Mouse (Mus musculus) activated CD4-positive, CD25-positive, alpha-beta regulatory T cell, adult 4 months (primary cell): ENCODE results near the gene Lamtor3. TPM values are rescaled to one million over a fixed set of nuclear protein-coding genes. Genes with fewer than 3 reads are reported as not detected.
"Not testable (repeated sequence)": the region's sequence is repeated elsewhere in the genome, so short reads cannot be mapped to it uniquely, and the experiment has no call there.

Source experiments
- ATAC-seq: one replicate; pipeline ENCODE4 v1.8.0; 2017
- polyA plus RNA-seq, 2 experiments: library from polyadenylated mRNA; unstranded; fragments of 100-300 nt; shearing (Covaris generic); gene quantifications; one replicate each; pipeline ENCODE4 v1.2.1; 2017

The Lamtor3 gene
- polyA plus RNA-seq, 2 experiments from 2014 or later = 69.7 to 81.8 TPM

- ATAC-seq = no peak
These were observed 17.5 kb downstream of the Lamtor3 start for GRCm38 (mm10) chr3:137935570-137936525.

- ATAC-seq = no peak
These were observed 18.2 kb downstream of the Lamtor3 start for GRCm38 (mm10) chr3:137936541-137936940.

- ATAC-seq = no peak
These were observed 20.3 kb downstream of the Lamtor3 start for GRCm38 (mm10) chr3:137938608-137939007.

- no peak for ATAC-seq
These were observed 22.5 kb downstream of the Lamtor3 start for GRCm38 (mm10) chr3:137940757-137941156.

DNA sequence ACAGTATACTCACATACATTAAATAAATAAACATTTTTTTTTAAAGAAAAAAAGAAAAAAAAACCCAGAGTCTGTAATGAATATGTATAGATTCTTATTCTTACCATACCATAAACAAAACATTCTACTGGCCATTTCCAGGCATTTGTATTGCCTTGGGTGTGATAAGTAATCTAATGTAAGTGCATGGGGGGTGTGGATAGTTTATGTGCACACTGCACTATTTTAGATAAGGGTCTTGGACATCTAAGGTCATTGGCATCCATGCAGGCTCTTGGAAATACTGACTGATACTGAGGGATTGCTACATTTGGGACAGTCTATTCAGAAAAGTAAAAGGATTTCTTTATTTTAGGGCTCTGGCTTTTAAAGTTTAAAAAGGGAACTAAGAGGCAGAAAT is 23.2 kb downstream of the Lamtor3 start:
- ATAC-seq = no peak

GRCm38 (mm10) chr3:137942098-137942622 is 23.9 kb downstream of the Lamtor3 start:
- ATAC-seq = no peak

DNA sequence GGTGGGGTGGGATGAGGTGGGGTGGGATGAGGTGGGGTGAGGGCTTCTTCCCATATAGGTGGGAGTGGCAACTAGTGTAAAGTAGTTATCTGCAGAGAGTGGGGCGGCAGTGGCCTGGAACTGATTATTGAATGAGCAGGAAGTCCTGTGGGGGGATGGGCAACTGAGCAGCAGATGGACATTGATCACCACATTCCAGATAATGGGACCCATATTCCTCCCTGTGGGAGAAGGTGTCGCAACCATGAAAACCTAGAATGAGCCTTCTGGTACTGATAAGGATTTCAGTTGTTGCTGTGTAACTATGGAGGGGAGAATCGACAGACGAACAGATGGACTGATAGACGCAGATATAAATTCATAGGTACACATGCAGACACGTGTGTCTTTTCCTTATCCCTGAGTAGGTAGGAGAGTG is 25.4 kb downstream of the Lamtor3 start:
- ATAC-seq = no peak

DNA sequence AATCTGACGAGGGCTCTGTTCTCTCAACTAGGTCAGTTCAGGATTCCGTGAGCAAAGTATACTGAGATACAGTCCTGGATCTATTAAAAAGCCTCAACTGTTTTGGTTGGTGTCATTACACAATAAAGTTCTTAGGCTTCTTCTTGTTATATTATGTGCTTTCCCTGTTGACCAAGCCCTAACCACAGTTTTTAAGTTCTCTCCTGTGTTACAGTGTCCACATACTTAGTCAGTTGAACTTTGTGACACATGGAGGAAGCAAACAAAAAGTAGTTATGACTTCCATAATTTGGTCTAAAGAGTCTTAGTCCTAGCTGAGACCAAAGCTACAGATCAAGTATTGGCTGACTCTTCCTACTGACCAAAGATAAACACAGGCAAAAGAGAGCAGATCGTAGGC is 28.5 kb downstream of the Lamtor3 start:
- ATAC-seq = no peak

DNA sequence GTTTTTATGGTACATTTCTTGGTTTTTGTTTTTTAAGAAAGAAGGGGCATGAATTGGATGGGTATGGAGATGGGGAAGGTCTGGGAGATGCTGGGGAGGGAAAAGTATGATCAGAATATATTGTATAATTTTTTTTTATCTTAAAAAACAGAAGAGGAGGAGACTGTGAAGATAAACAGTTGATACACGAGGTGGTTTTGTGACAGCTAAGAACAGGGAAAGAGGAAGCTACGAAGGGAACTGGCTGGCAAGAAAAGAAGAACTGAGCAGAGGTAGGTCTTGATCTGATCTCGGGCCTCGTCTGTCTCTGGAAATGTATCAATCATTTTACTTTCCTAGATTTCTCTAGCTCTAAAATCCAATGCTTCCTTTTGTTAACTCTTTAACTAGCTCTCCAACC is 29.2 kb downstream of the Lamtor3 start:
- no peak for ATAC-seq

DNA sequence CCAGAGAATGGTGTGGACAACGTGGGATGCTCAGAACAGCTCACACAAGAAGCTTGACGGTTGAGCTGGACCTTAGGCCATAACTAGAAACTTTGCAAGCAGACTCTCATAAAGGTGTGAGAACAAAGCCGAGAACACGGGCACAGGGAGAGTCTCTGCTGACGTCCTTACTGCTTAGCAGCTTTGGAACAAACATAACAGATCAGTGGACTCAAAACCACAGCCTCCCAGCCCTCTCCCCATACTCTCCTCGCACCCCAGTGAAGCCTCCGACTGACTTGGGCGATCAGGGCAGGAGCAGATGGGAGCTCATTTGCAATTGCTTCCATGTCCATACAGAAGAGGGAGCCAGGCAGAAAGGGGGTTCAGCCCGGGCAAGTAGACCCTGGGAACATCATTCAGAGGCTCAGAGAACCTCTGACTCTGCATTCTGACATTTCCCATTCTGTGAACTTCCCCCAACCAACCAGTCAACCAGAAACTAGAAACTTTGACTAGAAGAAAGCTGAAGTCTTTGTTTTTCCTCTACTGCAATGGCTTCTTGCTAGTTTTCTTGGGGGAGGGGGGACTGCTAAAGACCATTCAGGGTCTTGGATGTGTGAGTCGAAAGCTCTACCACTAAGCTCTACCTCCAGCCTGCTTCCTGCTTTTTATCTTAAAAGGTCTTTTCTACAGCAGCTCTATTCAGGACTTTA is 32.0 kb downstream of the Lamtor3 start:
- no peak for ATAC-seq

DNA sequence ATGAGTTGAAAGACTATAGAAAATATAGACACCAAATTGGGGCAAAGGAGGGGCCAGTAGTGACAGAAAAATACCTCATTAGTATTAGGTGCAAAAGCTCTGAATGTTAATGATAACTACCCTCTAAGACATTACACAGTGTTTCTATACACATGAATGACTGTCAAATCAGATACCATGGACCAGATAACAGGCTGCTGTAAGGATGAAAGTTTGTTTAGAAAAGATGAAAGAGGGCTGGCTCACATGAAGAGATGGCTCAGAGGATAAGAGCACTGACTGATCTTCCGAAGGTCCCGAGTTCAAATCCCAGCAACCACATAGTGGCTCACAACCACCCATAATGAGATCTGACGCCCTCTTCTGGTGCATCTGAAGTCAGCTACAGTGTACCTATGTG is 33.0 kb downstream of the Lamtor3 start:
- not testable (repeated sequence) for ATAC-seq

GRCm38 (mm10) chr3:137951819-137952218 is 33.5 kb downstream of the Lamtor3 start:
- ATAC-seq = no peak

GRCm38 (mm10) chr3:137952225-137952913 is 34.1 kb downstream of the Lamtor3 start:
- ATAC-seq = peak; percentile 21

- peak; percentile 58 for ATAC-seq
These were observed 34.9 kb downstream of the Lamtor3 start for GRCm38 (mm10) chr3:137952914-137953880.

DNA sequence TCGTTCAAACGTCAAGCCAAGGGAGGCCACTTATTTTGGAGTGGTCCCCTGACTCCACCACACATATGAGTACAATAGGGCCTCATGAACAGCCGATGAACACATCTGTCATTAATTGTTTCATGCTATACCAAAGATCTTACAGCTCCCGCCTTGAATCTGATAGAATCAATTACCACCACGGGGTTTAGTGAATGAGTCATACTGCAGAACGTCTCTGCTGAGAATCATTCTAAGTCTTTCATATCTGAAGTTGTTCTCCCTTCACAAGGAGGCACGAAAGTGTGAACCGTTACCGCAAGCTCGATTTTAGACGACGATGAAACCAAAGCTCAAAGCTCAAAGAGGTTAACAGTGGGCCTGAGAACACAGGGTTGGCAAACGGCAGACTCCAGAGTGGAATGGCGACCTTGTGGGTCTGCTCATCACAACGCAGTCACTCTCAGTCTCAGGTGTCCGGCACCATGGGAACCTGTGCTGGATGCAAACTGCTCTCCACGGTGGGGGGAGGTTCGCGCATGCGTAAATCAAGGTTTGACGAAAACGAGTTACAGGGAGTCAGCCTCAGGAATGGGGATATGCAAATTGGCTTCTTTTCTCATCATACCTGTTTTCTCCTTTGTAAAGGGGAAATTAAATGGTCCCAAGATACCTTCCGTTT is 36.1 kb downstream of the Lamtor3 start:
- peak; percentile 42 for ATAC-seq

DNA sequence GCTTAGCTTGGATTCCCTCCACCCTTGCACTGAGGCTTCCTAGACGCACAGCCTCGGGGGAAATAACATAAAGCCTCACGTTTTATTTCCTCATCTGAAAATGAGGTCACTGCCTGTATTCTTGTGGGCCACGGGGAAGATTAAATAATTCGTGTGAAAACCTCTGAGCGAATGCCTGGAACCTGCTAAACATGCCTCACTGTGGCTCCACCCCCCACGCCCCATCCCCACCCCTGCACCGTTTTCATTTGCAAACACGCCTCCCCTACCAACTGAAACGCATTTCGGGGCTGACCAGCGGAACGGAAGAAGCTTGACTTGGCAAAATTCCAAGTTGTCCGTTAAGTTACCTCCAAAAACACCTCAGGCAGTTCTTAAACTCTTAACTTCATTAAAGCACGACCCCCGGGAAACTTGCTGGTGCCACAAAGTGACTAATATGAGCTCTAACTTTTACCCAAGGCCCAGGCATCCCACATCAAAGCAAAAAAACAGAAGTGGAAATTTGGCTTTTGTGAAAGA is 37.3 kb downstream of the Lamtor3 start:
- peak; percentile 17 for ATAC-seq

DNA sequence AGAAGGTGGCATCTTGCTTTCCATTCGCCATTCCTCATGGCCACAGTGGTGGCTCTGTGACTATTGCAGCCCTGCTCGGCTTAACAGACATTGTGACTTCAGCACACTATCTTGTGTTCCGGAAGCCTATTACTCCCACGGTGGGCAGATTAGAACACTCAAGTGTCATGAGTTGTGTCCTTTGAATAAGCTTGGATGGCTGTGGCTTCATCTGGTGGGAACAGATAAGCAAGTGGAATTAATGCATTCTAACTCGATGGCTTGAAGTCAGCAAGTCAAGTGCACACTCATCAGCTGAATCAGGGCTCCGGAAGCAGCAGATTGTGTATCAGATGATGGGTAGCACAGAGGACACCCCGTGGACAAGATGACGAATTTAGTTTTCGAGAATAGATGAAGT is 39.6 kb downstream of the Lamtor3 start:
- no peak for ATAC-seq

- ATAC-seq = no peak
These were observed 40.0 kb downstream of the Lamtor3 start for GRCm38 (mm10) chr3:137958352-137958751.

GRCm38 (mm10) chr3:137959456-137959855 is 41.1 kb downstream of the Lamtor3 start:
- no peak for ATAC-seq

GRCm38 (mm10) chr3:137961736-137962385 is 43.6 kb downstream of the Lamtor3 start:
- ATAC-seq = no peak
